In genomic region chr19:41248271-41248670, GRCm38 (mm10) we compare ENCODE assay signal across 19 mouse cellular contexts. TPM values are rescaled to one million over a fixed set of nuclear protein-coding genes. Genes with fewer than 3 reads are reported as not detected.
A peak's percentile ranks its signal among the peaks of the same experiment; 100 is the strongest.
DNase-seq lines count a peak whose midpoint lies in the region; ATAC-seq and TF ChIP-seq lines count a peak whose summit lies in the region.
"Had no signal": no experiment of that assay in that cellular context is flagged by ENCODE, and none has a peak within 500 bp of the region (broad histone marks: within the 10 kb centered on the region; RNA-seq: fewer than 3 reads in every experiment).

No protein-coding gene starts in this region.

- intact Hi-C loops in heart, postnatal 36 days (cut with DNase I): no loop called here

- no peak overlapping the region for H3K4me2 ChIP-seq in heart, embryonic 11.5 days
- no peak overlapping the region for H3K4me2 ChIP-seq in intestine, postnatal 0 days (replicated peaks; ENCODE audit: low read depth)
- H3K4me2 ChIP-seq in intestine, embryonic 16.5 days (ENCODE audit: low read depth, low read length): no peak overlapping the region
- H3K4me2 ChIP-seq: embryonic facial prominence, embryonic 15.5 days; forebrain, embryonic 15.5 days; hindbrain, embryonic 14.5 days; intestine, embryonic 15.5 days had no signal

- DNase-seq in heart, postnatal 36 days: no peak
- peak; percentile 46 for DNase-seq in Muller cell, postnatal 12 days (ENCODE audit: inconsistent ontology term)
- no peak for DNase-seq in thymus, postnatal 0 days (ENCODE audit: low spot score)
- DNase-seq in gastrocnemius, postnatal 10 days: no peak
- DNase-seq: adrenal gland, postnatal 10 days; cerebellum, adult 11 months; cerebellum, adult 8-10 months; cerebellum, postnatal 14 days; embryo, embryonic 11 days had no signal

- H3K9me3 ChIP-seq in heart, embryonic 11.5 days (replicated peaks; ENCODE audit: control insufficient read depth, low read length): no peaks in the 10 kb centered on the region
- no peaks in the 10 kb centered on the region for H3K9me3 ChIP-seq in intestine, postnatal 0 days (ENCODE audit: control insufficient read depth)
- H3K9me3 ChIP-seq in intestine, embryonic 16.5 days (ENCODE audit: control insufficient read depth, low read length): no peaks in the 10 kb centered on the region
- H3K9me3 ChIP-seq: embryonic facial prominence, embryonic 15.5 days; forebrain, embryonic 15.5 days; hindbrain, embryonic 10.5 days; intestine, embryonic 15.5 days had no signal

- no peak for ATAC-seq in heart, embryonic 11.5 days (replicated peaks; ENCODE audit: insufficient number of reproducible peaks, low FRiP score, low TSS enrichment)
- ATAC-seq in intestine, postnatal 0 days: no peak
- no peak for ATAC-seq in intestine, embryonic 16.5 days
- ATAC-seq: forebrain, embryonic 15.5 days; intestine, embryonic 15.5 days had no signal

- 0 out of 2 replicates have a peak, but pooled peaks cover 2% of the 10 kb centered on the region for H3K36me3 ChIP-seq in heart, embryonic 11.5 days (ENCODE audit: control insufficient read depth, insufficient read depth, low read length)
- peaks cover 29% of the 10 kb centered on the region for H3K36me3 ChIP-seq in intestine, postnatal 0 days (ENCODE audit: control insufficient read depth, insufficient read depth)
- peaks cover 5% of the 10 kb centered on the region; the same call in 1 of the 2 replicates for H3K36me3 ChIP-seq in intestine, embryonic 16.5 days (ENCODE audit: control insufficient read depth, insufficient read depth, low read length)

- H3K27ac ChIP-seq in heart, embryonic 11.5 days (ENCODE audit: low read depth, low read length): peak overlapping the region; percentile 50; the same call in 1 of the 2 replicates
- H3K27ac ChIP-seq in intestine, postnatal 0 days (ENCODE audit: low read depth, low read length): no peak overlapping the region
- no peak overlapping the region for H3K27ac ChIP-seq in intestine, embryonic 16.5 days (ENCODE audit: low read length)
- H3K27ac ChIP-seq: embryonic facial prominence, embryonic 15.5 days; forebrain, embryonic 15.5 days; hindbrain, embryonic 10.5 days; hindbrain, embryonic 14.5 days; intestine, embryonic 15.5 days had no signal

- H3K9ac ChIP-seq in heart, embryonic 11.5 days (ENCODE audit: low read depth, low read length): no peak overlapping the region
- H3K9ac ChIP-seq in intestine, postnatal 0 days (ENCODE audit: low read depth, low read length): no peak overlapping the region
- H3K9ac ChIP-seq in intestine, embryonic 16.5 days (ENCODE audit: low read depth, low read length): no peak overlapping the region
- H3K9ac ChIP-seq: embryonic facial prominence, embryonic 15.5 days; forebrain, embryonic 15.5 days; hindbrain, embryonic 14.5 days; intestine, embryonic 15.5 days had no signal

- peaks cover 15% of the 10 kb centered on the region for H3K4me1 ChIP-seq in heart, embryonic 11.5 days (ENCODE audit: control insufficient read depth, insufficient read depth, low read length)
- no peaks in the 10 kb centered on the region for H3K4me1 ChIP-seq in intestine, postnatal 0 days (replicated peaks; ENCODE audit: control insufficient read depth, insufficient read depth, low read length)
- peaks cover 5% of the 10 kb centered on the region; the same call in 1 of the 2 replicates for H3K4me1 ChIP-seq in intestine, embryonic 16.5 days (ENCODE audit: control insufficient read depth, insufficient read depth, low read length)
- H3K4me1 ChIP-seq: embryonic facial prominence, embryonic 15.5 days; hindbrain, embryonic 10.5 days; intestine, embryonic 15.5 days had no signal

- 73% methylated on average over 3 of the region's 3 CpGs for WGBS in heart, embryonic 11.5 days (ENCODE audit: insufficient replicate concordance)
- WGBS in intestine, postnatal 0 days: 84% methylated on average over 3 of the region's 3 CpGs
- 87% methylated on average over 3 of the region's 3 CpGs for WGBS in intestine, embryonic 16.5 days

- no peak overlapping the region for H3K4me3 ChIP-seq in heart, embryonic 11.5 days (ENCODE audit: low read depth, low read length)
- H3K4me3 ChIP-seq in intestine, postnatal 0 days (ENCODE audit: low read depth, low read length): no peak overlapping the region
- H3K4me3 ChIP-seq in intestine, embryonic 16.5 days (ENCODE audit: low read length): no peak overlapping the region
- H3K4me3 ChIP-seq: embryonic facial prominence, embryonic 15.5 days; forebrain, embryonic 15.5 days; hindbrain, embryonic 10.5 days; intestine, embryonic 15.5 days had no signal

- TF ChIP-seq CTCF in intestine, postnatal 0 days (IDR thresholded peaks at IDR 0.05; ENCODE audit: low read depth): 0 out of 2 replicates have a peak, but pooled peaks have one; percentile 0

- H3K27me3 ChIP-seq in heart, embryonic 11.5 days (ENCODE audit: control insufficient read depth, insufficient read depth, low read length): no peaks in the 10 kb centered on the region
- H3K27me3 ChIP-seq in intestine, postnatal 0 days (replicated peaks; ENCODE audit: control insufficient read depth, insufficient read depth, low read length): no peaks in the 10 kb centered on the region
- no peaks in the 10 kb centered on the region for H3K27me3 ChIP-seq in intestine, embryonic 16.5 days (replicated peaks; ENCODE audit: control insufficient read depth, insufficient read depth, low read length)
- H3K27me3 ChIP-seq: CH12.LX; embryonic facial prominence, embryonic 15.5 days; forebrain, embryonic 15.5 days; intestine, embryonic 15.5 days had no signal

RNA-seq across cellular contexts. Expression of gene Tm9sf3, which starts 15.5 kb away (rescaled TPM):
- polyA plus RNA-seq in heart, embryonic 11.5 days (2014; fragmentation: Nextera tagmentation; extraction: Ambion mirVana): 92.1 and 135 TPM in 2 replicates
- 10 to 100 TPM; 73.5 to 75.7 TPM for total RNA-seq in heart, postnatal 36 days (2021)
- 105 and 107 TPM in 2 replicates for polyA plus RNA-seq in intestine, postnatal 0 days (2015; fragmentation: Nextera tagmentation; extraction: Ambion mirVana)
- polyA plus RNA-seq in intestine, embryonic 16.5 days (2015; fragmentation: Nextera tagmentation; extraction: Ambion mirVana): 130 and 138 TPM in 2 replicates
- polyA plus RNA-seq in thymus, postnatal 0 days (2015; fragmentation: Nextera tagmentation; extraction: Ambion mirVana): 118 and 131 TPM in 2 replicates
- total RNA-seq in gastrocnemius, postnatal 10 days (2021): 10 to 100 TPM; 92.6 to 99.5 TPM

RNA-seq across cellular contexts. Expression of gene Tll2, which starts 41.6 kb away (rescaled TPM):
- polyA plus RNA-seq in heart, embryonic 11.5 days (2014; fragmentation: Nextera tagmentation; extraction: Ambion mirVana): not detected in 2 replicates
- total RNA-seq in heart, postnatal 36 days (2021): under 1 TPM; 0.43 to 0.47 TPM
- polyA plus RNA-seq in intestine, postnatal 0 days (2015; fragmentation: Nextera tagmentation; extraction: Ambion mirVana): 0.10 TPM in 2 replicates
- polyA plus RNA-seq in intestine, embryonic 16.5 days (2015; fragmentation: Nextera tagmentation; extraction: Ambion mirVana): 0.06 and 0.10 TPM in 2 replicates
- polyA plus RNA-seq in thymus, postnatal 0 days (2015; fragmentation: Nextera tagmentation; extraction: Ambion mirVana): 0.08 and 0.14 TPM in 2 replicates
- under 1 TPM; 0.42 to 0.52 TPM for total RNA-seq in gastrocnemius, postnatal 10 days (2021)
- total RNA-seq: CH12.LX; granulocyte monocyte progenitor cell, adult 5-6 weeks had no signal
